Mouse (Mus musculus): Measurements from ENCODE around the gene Maml3. TPM values are rescaled to one million over a fixed set of nuclear protein-coding genes. Genes with fewer than 3 reads are reported as not detected.
A peak's percentile ranks its signal among the peaks of the same experiment; 100 is the strongest.

Maml3 gene
- polyA plus RNA-seq, 1 experiment from 2014 or later = 8.2 TPM

DNA sequence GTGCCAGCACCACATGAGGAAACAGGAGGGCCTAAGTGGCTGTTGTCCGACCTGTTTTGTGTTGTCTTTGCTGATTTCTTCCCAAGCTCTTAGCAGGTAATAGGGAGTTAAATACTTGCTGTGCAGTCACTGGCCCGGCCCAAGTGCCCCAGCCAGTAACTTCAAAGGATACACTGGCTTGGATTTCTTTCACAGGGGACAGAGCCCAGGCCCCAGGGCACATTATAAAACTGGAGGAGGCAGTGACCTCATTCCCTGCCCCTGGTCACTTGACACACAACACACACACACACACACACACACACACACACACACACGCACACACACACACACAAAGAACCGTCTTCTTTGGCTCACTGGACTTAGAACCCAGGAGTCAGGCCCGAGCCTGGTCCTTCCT, 67.6 kb downstream of the Maml3 start:
- no peak overlapping the region for H3K4me2 ChIP-seq
- no peak overlapping the region for H3K9ac ChIP-seq
- no peak overlapping the region for H3K27ac ChIP-seq
- H3K4me1 ChIP-seq (replicated peaks) = peaks cover 18% of the 10 kb centered on the region
- H3K4me3 ChIP-seq = no peak overlapping the region
- H3K9me3 ChIP-seq = no peaks in the 10 kb centered on the region
- ATAC-seq (ENCODE audit: low FRiP score) = no peak
- H3K36me3 ChIP-seq = no peaks in the 10 kb centered on the region
- H3K27me3 ChIP-seq = no peaks in the 10 kb centered on the region
- WGBS = 71% methylated on average over 5 of the region's 5 CpGs

- no peak overlapping the region for H3K27ac ChIP-seq
- H3K4me2 ChIP-seq = no peak overlapping the region
- H3K27me3 ChIP-seq = no peaks in the 10 kb centered on the region
- H3K36me3 ChIP-seq = no peaks in the 10 kb centered on the region
- 51% methylated on average over 8 of the region's 8 CpGs for WGBS
- peaks cover 20% of the 10 kb centered on the region for H3K4me1 ChIP-seq (replicated peaks)
- no peaks in the 10 kb centered on the region for H3K9me3 ChIP-seq
- ATAC-seq (ENCODE audit: low FRiP score) = no peak
- no peak overlapping the region for H3K4me3 ChIP-seq
- H3K9ac ChIP-seq = no peak overlapping the region
Measured at GRCm38 (mm10) chr3:52035404-52035803, 69.5 kb downstream of the Maml3 start.

- WGBS = 29% methylated on average over 14 of the region's 14 CpGs
- Histone ChIP-seq H3K9ac (no peak overlapping the region), H3K27me3 (no peaks in the 10 kb centered on the region), H3K4me2 (no peak overlapping the region), H3K4me3 (no peak overlapping the region), H3K27ac (peak overlapping the region; percentile 6; the same call in 1 of the 2 replicates), H3K4me1 (replicated peaks) (peaks cover 31% of the 10 kb centered on the region), H3K36me3 (no peaks in the 10 kb centered on the region), H3K9me3 (no peaks in the 10 kb centered on the region)
- no peak for ATAC-seq (ENCODE audit: low FRiP score)
Measured at GRCm38 (mm10) chr3:52033857-52034588, 70.9 kb downstream of the Maml3 start.

- no peak overlapping the region for H3K4me2 ChIP-seq
- no peak overlapping the region for H3K4me3 ChIP-seq
- no peaks in the 10 kb centered on the region for H3K9me3 ChIP-seq
- peaks cover 32% of the 10 kb centered on the region for H3K4me1 ChIP-seq (replicated peaks)
- no peak overlapping the region for H3K9ac ChIP-seq
- H3K36me3 ChIP-seq = no peaks in the 10 kb centered on the region
- H3K27me3 ChIP-seq = no peaks in the 10 kb centered on the region
- no peak for ATAC-seq (ENCODE audit: low FRiP score)
- no peak overlapping the region for H3K27ac ChIP-seq
Measured at GRCm38 (mm10) chr3:52031327-52031726, 73.5 kb downstream of the Maml3 start.

DNA sequence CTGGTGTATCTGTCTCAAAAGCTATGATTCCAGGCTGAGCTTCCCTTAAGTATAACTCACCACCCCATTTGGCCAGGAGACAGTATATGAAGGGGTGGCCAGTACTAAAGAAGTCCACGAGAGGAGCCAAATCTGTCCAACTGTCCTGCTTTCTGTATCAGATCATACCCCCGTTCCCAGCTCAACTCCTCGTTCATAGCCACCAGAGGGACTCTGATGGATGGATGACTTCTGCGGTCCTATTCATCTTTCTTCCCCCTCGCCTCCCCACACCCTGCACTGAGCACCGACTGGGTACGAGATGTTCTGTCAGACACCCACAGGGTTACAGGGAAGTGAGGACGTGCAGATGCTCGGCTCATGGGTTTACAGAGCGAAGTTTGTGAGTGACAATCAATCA, 74.8 kb downstream of the Maml3 start:
- Histone ChIP-seq H3K4me1 (replicated peaks) (peaks cover 31% of the 10 kb centered on the region), H3K27me3 (no peaks in the 10 kb centered on the region), H3K36me3 (no peaks in the 10 kb centered on the region), H3K9me3 (no peaks in the 10 kb centered on the region), H3K9ac (no peak overlapping the region), H3K27ac (peak overlapping the region; percentile 24; the same call in 1 of the 2 replicates), H3K4me3 (no peak overlapping the region), H3K4me2 (peak overlapping the region; percentile 29; the same call in 1 of the 2 replicates)
- no peak for ATAC-seq (ENCODE audit: low FRiP score)
- WGBS = 36% methylated on average over 10 of the region's 10 CpGs

DNA sequence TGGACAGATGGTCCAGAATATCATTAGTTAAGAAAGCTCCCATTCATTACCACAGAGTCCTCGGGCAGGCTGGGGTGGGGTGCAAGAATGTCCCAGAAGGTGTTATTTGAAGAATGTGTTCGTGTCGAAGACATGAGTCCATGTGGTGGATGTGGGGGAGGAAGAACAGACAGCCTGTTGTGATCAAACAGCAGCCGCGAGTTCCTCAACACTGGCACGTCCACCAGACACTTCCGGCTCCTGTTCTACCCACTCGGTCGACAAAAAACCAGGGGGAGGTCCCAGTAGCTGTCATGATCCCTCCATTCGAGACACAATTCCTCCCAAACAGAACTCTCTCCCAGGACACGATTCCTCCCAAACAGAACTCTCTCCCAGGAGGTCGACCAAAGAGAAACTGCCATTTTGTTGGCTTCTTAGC, 75.2 kb downstream of the Maml3 start:
- H3K4me1 ChIP-seq (replicated peaks) = peaks cover 36% of the 10 kb centered on the region
- no peak overlapping the region for H3K9ac ChIP-seq
- no peaks in the 10 kb centered on the region for H3K36me3 ChIP-seq
- 40% methylated on average over 12 of the region's 12 CpGs for WGBS
- H3K27me3 ChIP-seq = no peaks in the 10 kb centered on the region
- peak overlapping the region; percentile 29 for H3K4me2 ChIP-seq
- H3K27ac ChIP-seq = no peak overlapping the region
- H3K4me3 ChIP-seq = no peak overlapping the region
- no peaks in the 10 kb centered on the region for H3K9me3 ChIP-seq
- ATAC-seq (ENCODE audit: low FRiP score) = no peak

DNA sequence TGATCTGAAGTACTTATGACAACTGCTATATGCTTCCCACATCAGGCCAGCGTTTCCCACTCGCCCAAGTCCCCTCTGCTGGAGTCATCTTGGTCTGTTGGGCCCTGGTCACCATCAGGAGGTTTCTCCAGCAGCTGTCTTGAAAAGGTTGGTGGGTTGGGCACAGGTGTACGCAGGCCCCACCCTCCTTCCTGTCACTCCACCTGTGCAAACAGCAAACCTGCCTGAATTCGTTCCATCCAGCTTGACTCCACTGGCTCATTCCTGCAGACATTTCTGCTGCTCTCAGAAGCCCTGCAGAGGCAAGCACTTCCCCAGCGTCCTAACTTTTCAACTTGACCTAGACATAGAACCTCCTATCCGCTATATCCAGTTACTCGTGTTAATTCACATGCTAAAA, 76.9 kb downstream of the Maml3 start:
- no peak for ATAC-seq (ENCODE audit: low FRiP score)
- Histone ChIP-seq H3K27ac (no peak overlapping the region), H3K36me3 (no peaks in the 10 kb centered on the region), H3K27me3 (no peaks in the 10 kb centered on the region), H3K4me3 (no peak overlapping the region), H3K9me3 (no peaks in the 10 kb centered on the region), H3K4me1 (replicated peaks) (peaks cover 28% of the 10 kb centered on the region), H3K9ac (no peak overlapping the region), H3K4me2 (no peak overlapping the region)
- WGBS = 72% methylated on average over 7 of the region's 7 CpGs

DNA sequence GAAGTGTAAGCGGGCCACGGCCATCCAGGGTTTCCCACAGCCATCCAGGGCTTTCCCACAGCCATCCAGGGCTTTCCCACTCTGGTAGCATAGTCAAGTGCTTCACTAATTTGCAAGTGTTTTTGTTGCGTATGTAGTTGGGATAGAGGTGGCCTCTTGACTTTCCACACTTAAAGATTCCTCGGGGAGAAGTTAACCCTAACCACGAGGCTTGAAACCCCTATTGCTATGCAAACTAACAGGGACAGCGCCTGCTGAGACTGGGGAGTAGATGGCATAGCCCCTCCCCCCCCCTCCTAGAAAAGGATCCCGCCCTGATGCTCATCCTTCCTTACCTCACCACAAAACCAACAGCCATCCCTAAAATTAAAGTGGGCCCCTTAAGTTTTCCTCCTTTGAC, 82.4 kb downstream of the Maml3 start:
- Histone ChIP-seq H3K27me3 (no peaks in the 10 kb centered on the region), H3K4me1 (replicated peaks) (peaks cover 20% of the 10 kb centered on the region), H3K36me3 (no peaks in the 10 kb centered on the region), H3K27ac (no peak overlapping the region), H3K4me2 (no peak overlapping the region), H3K9ac (no peak overlapping the region), H3K4me3 (no peak overlapping the region), H3K9me3 (no peaks in the 10 kb centered on the region)
- 25% methylated on average over 7 of the region's 7 CpGs for WGBS
- ATAC-seq (ENCODE audit: low FRiP score) = no peak

DNA sequence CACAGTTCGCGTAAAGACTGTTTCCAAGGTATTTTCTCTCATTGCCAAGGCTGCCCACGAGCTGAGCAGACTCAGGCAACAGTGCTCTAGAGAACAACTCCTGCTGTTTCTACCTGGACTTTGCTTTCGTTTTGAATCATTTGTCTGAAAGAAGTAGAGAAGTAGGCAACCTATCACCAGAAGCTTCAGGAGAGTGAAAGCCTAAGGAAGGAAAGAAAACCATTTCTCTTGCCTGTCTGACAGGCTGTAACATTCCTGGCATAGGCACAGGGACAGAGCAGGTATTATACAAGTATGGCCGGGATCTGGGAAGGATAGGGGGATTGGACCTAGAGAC, 86.8 kb downstream of the Maml3 start:
- no peak for ATAC-seq (ENCODE audit: low FRiP score)
- Histone ChIP-seq H3K27me3 (no peaks in the 10 kb centered on the region), H3K9me3 (no peaks in the 10 kb centered on the region), H3K27ac (no peak overlapping the region), H3K4me2 (no peak overlapping the region), H3K36me3 (no peaks in the 10 kb centered on the region), H3K4me3 (no peak overlapping the region), H3K4me1 (replicated peaks) (peaks cover 16% of the 10 kb centered on the region), H3K9ac (no peak overlapping the region)
- 77% methylated on average over 5 of the region's 5 CpGs for WGBS

DNA sequence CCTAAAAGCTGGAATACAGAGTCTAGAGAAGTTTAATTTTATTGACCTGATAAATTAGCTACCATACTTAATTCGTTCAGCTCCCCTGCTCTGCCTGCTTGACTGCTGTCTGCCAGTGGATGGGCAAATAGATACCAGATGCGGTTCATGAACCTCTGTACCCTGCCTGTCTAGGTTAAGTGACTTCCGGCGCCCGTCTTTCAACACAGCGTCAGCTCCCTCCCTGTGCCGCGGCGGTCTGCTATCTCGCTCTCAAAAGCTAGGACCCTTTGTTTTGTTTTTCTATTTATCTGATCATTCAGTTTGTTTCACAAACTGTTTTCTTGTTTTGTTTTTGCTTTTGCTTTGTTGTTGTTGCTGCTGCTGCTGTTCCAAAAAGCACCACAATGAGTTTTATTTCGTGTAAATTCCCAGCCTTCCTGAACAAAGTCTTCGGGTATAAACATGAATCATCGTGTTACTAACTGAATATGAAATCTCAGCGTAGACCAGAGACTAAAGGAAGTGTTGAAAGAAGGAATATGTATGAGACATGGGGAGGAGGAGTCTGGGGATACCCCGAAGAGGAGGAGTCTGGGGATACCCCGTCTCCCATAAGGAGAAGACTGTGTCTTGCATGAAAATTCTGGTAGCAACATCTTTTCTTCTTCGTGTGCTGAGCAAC, 87.3 kb downstream of the Maml3 start:
- no peaks in the 10 kb centered on the region for H3K9me3 ChIP-seq
- H3K4me3 ChIP-seq = no peak overlapping the region
- peaks cover 15% of the 10 kb centered on the region for H3K4me1 ChIP-seq (replicated peaks)
- no peak for ATAC-seq (ENCODE audit: low FRiP score)
- H3K9ac ChIP-seq = no peak overlapping the region
- H3K27ac ChIP-seq = no peak overlapping the region
- no peaks in the 10 kb centered on the region for H3K27me3 ChIP-seq
- WGBS = 60% methylated on average over 17 of the region's 17 CpGs
- H3K36me3 ChIP-seq = no peaks in the 10 kb centered on the region
- H3K4me2 ChIP-seq = 0 out of 2 replicates have a peak overlapping the region, but pooled peaks have one; percentile 13

DNA sequence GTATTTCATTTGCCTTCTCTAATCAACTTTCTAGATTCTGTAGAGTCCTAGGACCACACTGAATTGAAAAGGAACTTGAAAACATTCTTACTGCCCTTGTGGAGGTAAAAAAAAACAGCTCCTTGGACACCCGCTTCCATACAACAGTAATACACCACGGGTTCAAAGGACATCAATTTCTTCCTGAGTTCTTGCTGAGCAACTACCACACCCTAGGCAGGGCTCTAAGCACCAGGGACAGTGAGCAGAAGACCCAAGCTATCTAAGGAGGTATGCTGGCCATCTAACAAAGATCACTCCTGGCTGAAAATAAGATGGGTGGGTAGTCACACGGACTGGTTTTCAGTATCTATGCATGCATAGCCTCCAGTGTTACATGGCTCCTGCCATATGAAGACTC, 88.7 kb downstream of the Maml3 start:
- no peak overlapping the region for H3K4me3 ChIP-seq
- ATAC-seq (ENCODE audit: low FRiP score) = no peak
- WGBS = 93% methylated on average over 3 of the region's 3 CpGs
- no peak overlapping the region for H3K9ac ChIP-seq
- H3K4me1 ChIP-seq (replicated peaks) = peaks cover 17% of the 10 kb centered on the region
- H3K27ac ChIP-seq = no peak overlapping the region
- H3K27me3 ChIP-seq = no peaks in the 10 kb centered on the region
- no peaks in the 10 kb centered on the region for H3K36me3 ChIP-seq
- H3K9me3 ChIP-seq = no peaks in the 10 kb centered on the region
- H3K4me2 ChIP-seq = no peak overlapping the region

DNA sequence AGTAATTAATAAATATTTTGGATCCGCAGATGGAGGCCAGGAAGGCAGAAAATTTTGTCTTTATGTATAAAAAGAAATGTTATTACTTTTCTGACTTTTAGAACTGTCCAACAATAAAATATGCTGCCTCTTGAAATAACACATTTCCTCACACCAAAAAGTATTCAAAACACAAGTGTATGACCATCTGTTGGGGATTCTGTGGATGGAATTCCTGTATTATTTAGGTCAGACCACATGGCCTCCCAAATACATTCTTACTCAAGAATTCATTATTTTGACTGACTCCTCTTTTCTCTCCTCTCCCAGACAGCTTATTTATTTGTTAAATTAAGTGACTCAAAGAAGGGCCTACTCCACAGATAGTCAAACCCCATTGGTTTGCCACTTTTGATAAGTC, 89.3 kb downstream of the Maml3 start:
- no peak overlapping the region for H3K9ac ChIP-seq
- no peaks in the 10 kb centered on the region for H3K27me3 ChIP-seq
- no peak overlapping the region for H3K4me3 ChIP-seq
- H3K36me3 ChIP-seq = no peaks in the 10 kb centered on the region
- peaks cover 23% of the 10 kb centered on the region for H3K4me1 ChIP-seq (replicated peaks)
- no peaks in the 10 kb centered on the region for H3K9me3 ChIP-seq
- no peak for ATAC-seq (ENCODE audit: low FRiP score)
- WGBS = 95% methylated on average over 1 of the region's 1 CpGs
- no peak overlapping the region for H3K27ac ChIP-seq
- H3K4me2 ChIP-seq = no peak overlapping the region

Measured in hindbrain, embryonic 13.5 days (tissue).